Mouse (Mus musculus) gastrocnemius, adult 18-20 months (tissue): ENCODE data around the gene Glp2r. TPM values are rescaled to one million over a fixed set of nuclear protein-coding genes. Genes with fewer than 3 reads are reported as not detected.

Source experiments
- DNase-seq: peaks from one replicate; pipeline ENCODE4 v3.0.0; 2021; ENCODE audit warnings: low spot score
- long read RNA-seq, 2 experiments: library from polyadenylated mRNA; stranded (forward); transcript quantifications; one replicate each; pipeline ENCODE4 v2.0.0; 2021
- total RNA-seq, 2 experiments: library from RNA; stranded (reverse); gene quantifications; 2 replicates each; pipeline ENCODE4 v1.2.3; 2021

Gene Glp2r
- total RNA-seq: under 1 TPM; 0.43 to 0.59 TPM
- long read RNA-seq, experiment 1, partial matches to known transcripts: 0 of 4 reads
- long read RNA-seq, experiment 1, other reads (novel, unspliced or antisense): 4 of 4 reads
- long read RNA-seq, experiment 2, partial matches to known transcripts: 0 of 3 reads
- long read RNA-seq, experiment 2, other reads (novel, unspliced or antisense): 3 of 3 reads

DNA sequence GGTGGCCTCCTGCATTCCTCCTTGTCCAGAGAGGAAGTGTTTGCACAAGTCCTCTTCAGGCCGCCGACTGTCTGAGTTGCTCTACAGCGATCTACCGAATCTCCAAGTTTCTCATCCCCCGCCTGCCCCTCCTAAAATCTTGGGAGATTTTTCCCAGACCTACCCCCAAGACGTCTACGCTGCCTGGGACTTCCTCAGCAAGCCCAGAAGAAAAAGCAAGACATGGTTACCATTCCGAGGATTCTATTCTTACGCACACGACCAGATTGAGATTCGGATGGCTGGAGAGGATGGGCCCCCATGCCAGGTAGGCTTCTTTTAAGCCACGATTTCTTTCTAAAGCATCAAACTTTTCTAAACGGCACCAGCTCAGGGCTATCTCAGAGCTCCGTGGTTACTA is at the start of gene Glp2r:
TSS of gene Glp2r (minus strand) at position 101 of the 400 bp plus-strand sequence.
- DNase-seq: no peak

DNA sequence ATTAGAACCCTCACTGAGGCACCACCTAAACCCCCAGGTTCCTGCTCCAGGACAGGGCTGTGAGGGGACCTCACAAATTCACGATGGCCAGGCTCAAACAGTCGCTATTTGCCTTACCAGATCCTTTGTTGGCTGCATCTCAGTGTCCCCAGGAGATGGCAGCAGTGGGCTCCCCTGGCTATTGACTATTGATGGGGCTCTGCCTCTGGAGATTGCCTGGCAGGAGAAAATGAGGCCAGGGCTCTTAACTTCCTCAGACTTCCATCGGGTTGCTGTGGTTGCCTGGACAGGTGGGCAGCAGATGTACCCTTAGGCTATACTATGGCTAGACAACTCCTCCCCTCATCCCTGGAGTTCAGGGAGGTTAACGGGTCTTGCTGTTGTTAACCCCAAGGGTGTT is 49.3 kb upstream of the Glp2r start:
- DNase-seq: no peak

GRCm38 (mm10) chr11:67819604-67820003 is 48.7 kb upstream of the Glp2r start:
- no peak for DNase-seq

DNA sequence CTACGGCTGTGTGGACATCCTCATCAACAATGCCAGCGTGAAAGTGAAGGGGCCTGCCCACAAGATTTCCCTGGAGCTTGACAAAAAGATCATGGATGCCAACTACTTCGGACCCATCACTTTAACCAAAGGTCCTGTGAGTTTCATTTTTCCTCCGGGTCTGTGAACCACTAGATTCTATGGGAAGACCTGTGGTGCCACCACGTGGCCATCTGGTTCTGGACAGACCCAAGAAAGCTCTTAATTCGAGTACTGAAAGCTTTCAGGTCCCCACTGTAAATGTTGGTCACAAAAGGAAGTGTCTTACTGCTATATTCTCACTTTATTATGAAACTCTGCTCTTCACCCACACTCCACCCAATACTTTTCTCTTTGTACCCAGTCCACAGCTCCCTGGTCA is 40.6 kb upstream of the Glp2r start:
- peak; percentile 41 for DNase-seq

GRCm38 (mm10) chr11:67808051-67808450 is 37.1 kb upstream of the Glp2r start:
- no peak for DNase-seq

GRCm38 (mm10) chr11:67806832-67807597 is 36.1 kb upstream of the Glp2r start:
- no peak for DNase-seq

- DNase-seq: no peak
Measured at GRCm38 (mm10) chr11:67805538-67805937, 34.6 kb upstream of the Glp2r start.

GRCm38 (mm10) chr11:67801169-67801568 is 30.2 kb upstream of the Glp2r start:
- no peak for DNase-seq

DNA sequence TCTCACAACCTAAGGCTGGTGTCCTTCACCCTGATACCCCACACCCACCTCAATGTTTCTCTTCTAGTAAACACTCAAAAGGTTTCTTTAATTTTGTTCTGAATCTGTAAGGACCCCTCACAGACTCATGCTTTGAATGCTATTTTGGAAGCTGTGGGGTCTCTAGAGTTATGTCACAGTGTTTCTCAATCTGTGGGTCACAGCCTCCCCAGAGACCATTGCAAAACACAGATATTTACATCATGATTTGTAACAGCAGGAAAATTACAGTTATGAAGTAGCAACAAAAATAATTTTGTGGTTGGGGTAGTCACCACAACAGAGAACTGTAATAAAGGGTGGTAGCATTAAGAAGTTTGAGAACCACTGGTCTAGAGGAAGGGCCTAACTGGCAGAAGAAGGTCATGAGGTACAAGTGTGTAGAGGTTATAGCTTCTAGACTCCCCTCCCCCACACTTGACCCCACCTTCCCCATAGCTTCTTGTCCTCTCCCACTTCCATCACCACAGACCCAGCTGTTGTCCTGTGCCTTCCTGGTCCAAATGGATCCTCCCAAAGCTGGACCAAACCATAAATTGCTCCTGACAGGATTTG is 29.3 kb upstream of the Glp2r start:
- DNase-seq: no peak

- peak; percentile 81 for DNase-seq
Measured at GRCm38 (mm10) chr11:67797931-67798330, 27.0 kb upstream of the Glp2r start, which contains the start of gene Dhrs7c. Dhrs7c (plus strand) TSS chr11:67798187.

GRCm38 (mm10) chr11:67790182-67790581 is 19.2 kb upstream of the Glp2r start:
- no peak for DNase-seq

GRCm38 (mm10) chr11:67774379-67774778 is 3.4 kb upstream of the Glp2r start, which contains the start of gene Gsg1l2:
Gsg1l2 (plus strand) TSS chr11:67774608.
- no peak for DNase-seq

DNA sequence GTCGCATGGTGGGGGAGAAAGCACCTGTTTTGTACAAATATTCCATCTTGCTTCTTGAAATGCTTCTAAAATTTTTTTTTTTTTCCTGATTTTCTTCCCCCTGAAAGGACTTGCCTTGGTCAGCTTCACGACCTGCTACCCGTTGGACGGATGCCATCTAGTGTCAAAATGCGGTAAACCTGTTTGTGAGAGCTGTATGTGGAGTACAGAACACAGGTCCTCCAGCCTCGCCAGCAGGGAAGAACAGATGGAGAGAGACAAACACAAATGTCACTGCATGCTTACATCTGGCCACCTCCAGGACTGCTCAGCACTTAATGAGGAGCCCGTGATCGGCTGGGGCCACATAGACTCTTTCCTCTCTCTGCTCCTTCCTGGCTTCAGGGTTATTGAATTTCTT is 1.6 kb upstream of the Glp2r start:
- DNase-seq: no peak

GRCm38 (mm10) chr11:67771691-67772090 is 738 bp upstream of the Glp2r start:
- no peak for DNase-seq

- DNase-seq: peak; percentile 50
Measured at GRCm38 (mm10) chr11:67757373-67758167, 13.4 kb downstream of the Glp2r start.

DNA sequence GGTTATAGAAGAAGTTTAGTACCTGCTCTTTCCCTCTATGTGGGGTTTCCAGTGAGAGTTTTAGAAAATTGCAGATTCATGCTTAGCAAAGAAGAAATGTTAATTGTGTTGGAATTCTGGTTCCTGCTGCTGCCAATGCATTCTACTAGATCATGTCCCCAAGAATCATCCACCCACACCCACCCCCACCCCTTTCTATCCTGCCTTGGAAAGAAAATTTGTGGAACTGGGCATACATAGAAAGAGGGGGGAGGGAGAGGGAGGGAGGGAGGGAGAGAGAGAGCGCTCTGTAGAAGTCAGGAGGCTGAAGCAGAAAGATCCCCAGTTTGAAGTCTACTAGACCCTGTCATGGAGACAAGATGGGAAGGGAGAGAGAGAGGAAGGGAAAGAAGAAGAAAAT is 14.7 kb downstream of the Glp2r start:
- DNase-seq: no peak

DNA sequence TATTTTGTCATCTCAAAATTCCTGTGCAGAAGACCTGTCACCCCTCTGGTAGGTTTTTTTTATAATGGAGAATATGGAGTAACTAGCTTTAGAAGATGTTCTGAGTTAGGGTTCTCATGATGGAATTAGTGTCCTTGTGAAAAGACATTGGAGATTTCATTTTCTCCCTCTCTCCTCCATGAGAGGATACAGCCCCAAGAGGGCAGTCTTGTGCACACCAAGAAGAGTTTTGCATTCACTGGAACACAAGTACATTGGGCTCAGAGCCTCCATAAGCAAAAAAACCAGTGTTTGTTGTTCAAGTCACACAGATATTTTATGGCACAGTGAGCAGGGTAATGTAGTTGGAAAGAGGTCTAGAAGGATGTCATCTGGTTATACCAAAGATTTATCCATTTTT is 29.4 kb downstream of the Glp2r start:
- no peak for DNase-seq

- no peak for DNase-seq
Measured at GRCm38 (mm10) chr11:67738846-67739490, 32.0 kb downstream of the Glp2r start.

DNA sequence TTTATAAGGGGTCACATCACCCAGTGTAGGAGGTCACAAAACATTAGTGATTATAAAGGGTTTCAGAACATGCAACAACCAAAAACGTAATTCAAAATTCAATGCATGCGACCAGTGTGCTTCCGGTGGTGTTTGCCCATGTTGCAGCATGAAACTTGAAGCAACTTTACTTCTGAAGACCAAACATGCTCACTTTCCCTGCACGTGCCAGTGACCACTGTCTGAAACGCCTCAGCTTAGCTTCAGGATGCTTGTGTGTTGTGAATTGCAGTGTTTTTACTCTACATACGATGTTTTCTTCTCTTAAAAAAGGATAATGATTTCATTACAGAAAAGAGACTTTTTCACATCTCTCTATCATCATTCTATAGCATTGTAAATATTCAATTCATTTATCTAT is 32.6 kb downstream of the Glp2r start:
- DNase-seq: no peak

DNA sequence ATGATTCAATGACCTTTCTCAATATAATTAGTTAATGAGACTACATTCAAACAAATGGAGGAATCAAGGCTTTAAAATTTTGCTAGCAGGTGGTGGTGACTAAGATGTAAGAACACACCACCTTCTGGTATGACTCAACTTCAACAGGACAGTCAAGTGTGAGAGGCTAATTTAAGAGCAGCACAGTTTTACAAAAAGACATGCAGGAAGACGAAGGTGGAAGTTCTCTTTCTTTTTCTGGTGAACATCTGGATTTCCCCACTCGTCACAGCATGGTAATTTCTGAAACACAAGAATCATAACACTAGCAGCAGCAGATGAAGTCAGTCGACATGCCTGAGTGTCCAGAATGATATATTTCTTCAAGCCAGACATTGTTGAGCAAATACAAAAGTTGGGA is 36.4 kb downstream of the Glp2r start:
- no peak for DNase-seq

DNA sequence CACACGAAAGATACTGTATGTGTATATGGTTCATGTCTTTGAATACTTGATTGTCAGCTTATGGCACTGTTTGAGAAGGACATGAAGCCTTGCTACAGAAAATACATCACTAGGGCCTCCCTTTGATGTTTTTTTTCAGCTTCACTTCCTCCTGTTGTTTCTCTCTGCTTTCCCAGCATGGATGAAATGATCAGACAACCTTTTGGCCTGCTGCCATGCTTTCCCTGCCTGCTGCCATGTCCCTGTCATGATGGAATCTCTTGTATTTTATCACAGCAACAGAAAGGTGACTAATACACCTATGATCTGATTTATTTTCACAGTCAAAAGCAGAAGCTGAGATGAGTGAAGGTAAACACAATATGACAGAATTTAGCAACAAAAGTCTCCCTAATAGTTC is 37.2 kb downstream of the Glp2r start:
- no peak for DNase-seq
